Mouse (Mus musculus): Measurements from ENCODE around the gene Zer1.

Zer1 gene

GRCm38 (mm10) chr2:30128789-30129188 is 4.4 kb upstream of the Zer1 start:
- DNase-seq (ENCODE audit: low spot score in 2 of 2): no peak

DNA sequence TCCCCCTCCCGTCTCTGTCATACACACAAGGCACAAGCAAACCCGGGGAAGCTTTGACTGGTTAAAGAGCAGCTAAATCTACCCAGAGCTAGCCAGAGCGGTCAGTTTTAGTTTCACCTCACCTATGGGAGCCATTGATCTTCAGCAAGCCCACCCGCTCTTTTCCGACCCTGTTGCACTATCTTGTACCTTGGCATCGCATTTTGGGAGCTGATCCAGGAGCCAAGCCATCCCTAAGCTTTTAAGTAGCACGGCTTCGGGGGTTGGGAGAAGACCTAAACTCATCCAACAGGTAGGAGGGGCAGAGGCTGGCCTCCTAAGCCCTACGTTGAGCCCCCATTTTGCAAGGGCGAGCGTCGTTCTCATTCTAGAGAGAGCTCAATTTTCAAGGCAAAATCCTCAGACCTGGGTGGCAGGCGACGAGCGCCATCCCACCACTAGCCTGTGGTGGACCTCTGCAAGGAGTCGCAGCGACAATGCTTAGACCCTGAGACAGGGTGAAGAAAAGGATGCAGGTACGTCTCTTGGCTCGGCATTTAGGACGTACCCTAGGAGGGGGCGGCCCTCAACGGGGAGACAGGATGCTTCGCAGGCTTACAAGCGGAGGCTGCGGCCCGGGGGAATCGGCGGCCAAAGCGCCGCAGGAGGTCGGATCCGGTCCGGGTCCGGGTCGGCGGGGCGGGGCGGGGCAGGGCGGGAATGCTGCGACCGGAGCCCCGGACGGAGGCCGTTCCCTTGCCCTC is 485 bp downstream of the Zer1 start:
- DNase-seq (ENCODE audit: low spot score in 2 of 2): peak in 1 of 2 experiments; percentile 28

DNA sequence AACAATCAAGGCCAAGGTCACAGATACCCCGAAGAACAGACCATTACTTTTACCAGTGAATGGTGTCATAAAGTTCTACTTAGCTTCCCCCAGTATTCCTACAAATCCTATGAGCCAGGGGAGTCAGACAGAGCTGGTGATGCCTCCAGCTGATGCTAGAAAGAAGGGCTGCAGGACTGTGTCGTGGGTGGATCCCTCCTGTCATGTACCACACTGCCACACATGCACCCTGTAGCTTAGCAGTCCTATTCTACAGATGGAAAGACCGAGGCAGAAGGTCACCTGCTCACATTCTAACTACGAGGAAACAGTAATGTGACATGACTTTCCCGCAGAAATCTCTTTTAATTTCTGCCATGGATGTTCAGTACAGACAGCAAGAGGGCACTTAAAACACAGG is 1.6 kb downstream of the Zer1 start:
- DNase-seq (ENCODE audit: low spot score in 2 of 2): no peak

DNA sequence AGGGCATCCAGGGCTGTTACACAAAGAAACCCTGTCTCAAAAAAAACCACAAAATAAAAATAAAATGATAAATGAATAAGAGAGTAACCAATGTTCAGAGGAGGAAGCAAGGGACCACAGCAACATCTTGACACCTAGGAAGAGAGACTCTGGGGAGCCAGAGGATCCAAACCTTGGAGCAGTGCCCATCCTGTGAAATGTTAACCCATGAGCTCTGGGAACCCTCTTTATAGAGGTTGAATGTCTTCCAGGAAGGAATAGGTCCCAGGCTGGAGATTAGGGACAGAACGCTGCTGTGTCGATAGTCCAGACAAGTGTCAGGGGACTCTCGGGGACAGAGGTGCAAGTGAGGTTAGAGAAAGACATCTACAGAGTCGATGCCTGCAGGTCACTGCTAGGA is 4.1 kb downstream of the Zer1 start:
- no peak for DNase-seq (ENCODE audit: low spot score in 2 of 2)

GRCm38 (mm10) chr2:30119641-30120051 is 4.7 kb downstream of the Zer1 start:
- DNase-seq (ENCODE audit: low spot score in 2 of 2): peak in 1 of 2 experiments; percentile 72

GRCm38 (mm10) chr2:30112564-30112963 is 11.8 kb downstream of the Zer1 start:
- no peak for DNase-seq (ENCODE audit: low spot score in 2 of 2)

DNA sequence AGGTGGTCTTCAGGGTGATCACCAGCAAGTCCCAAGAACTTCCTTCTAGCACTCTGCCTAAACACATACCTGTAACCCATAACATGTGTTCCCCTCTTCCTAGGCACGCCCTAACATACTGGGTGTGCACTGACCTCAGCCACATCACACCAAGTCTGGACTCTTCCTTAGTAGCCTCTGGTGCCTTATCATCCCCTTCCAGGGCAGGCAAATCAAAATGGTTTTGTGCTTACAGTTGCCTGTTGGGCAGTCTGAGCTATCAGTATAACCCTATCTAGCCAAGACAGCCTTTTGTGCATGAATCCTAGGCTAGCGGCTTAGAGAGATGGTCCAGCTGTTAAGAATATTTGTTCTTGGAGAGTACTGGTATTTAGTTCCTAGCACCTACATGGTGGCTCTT is 12.9 kb downstream of the Zer1 start:
- DNase-seq (ENCODE audit: low spot score in 2 of 2): no peak

GRCm38 (mm10) chr2:30108260-30108659 is 16.1 kb downstream of the Zer1 start:
- no peak for DNase-seq (ENCODE audit: low spot score in 2 of 2)

GRCm38 (mm10) chr2:30107646-30108045 is 16.7 kb downstream of the Zer1 start:
- no peak for DNase-seq (ENCODE audit: low spot score in 2 of 2)

DNA sequence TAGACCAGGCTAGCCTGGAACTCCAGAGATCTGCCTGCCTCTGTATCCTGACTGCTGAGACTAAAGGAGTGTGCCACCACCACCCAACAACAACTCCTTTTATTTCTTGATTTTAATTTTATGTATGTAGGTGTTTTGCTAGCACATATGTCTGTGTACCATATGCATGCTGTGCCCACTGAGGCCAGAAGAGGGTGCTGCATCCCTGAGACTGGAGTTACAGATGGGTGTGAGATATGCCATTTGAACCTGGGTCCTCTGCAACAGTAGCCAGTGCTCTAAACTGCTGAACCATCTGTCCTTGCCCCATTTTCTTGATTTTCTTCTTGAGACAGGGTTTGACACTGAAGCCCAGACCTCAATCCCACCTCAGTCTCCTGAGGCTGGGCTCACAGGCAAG is 18.0 kb downstream of the Zer1 start:
- DNase-seq (ENCODE audit: low spot score in 2 of 2): no peak

GRCm38 (mm10) chr2:30100214-30100613 is 24.2 kb downstream of the Zer1 start:
- DNase-seq (ENCODE audit: low spot score in 2 of 2): no peak

GRCm38 (mm10) chr2:30095882-30096527 is 28.4 kb downstream of the Zer1 start:
- DNase-seq (ENCODE audit: low spot score in 2 of 2): no peak

- DNase-seq (ENCODE audit: low spot score in 2 of 2): no peak
Observed at GRCm38 (mm10) chr2:30094208-30094588, 30.2 kb downstream of the Zer1 start.

DNA sequence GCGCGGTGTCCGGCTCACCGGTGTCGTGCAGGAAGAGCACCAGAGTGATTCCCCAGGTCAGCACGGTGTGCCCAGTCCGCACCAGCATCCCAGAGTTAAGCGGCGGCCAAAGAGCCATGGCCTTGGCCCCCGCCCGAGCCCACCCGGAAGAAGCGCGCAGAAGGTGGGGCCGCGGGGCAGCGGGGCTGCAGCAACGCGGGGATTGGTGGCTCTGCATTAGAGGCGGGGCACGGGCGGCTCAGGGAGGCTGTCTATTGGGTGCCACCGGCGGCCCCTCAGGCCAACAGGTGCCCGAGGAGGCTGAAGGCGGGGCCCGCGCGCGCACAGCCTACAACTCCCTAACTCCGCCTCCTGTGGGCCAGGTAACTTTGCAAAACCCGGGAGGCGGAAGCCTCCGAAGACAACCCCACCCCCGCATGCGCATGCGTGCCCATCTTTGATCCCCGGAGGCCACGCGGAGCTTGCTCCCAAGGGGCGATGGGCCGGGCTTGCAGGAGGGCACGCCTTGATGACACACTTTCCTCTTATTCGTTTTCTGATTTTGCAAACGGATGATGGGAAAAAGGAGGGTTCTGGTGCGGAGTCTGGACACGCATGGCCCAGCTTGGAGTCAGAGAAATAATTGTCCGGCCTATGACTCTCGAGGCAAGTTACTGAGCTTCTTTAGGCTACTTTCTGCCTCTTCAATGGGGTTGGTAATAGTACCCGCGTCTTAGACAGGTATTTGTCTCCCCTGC is 30.7 kb downstream of the Zer1 start, which contains the start of gene Zdhhc12:
Gene Zdhhc12, minus strand, starts transcription at position 178 of the 737 bp plus-strand sequence.
- DNase-seq (ENCODE audit: low spot score in 2 of 2): peak; percentile 92 to 93

GRCm38 (mm10) chr2:30092280-30092918 is 32.0 kb downstream of the Zer1 start:
- no peak for DNase-seq (ENCODE audit: low spot score in 2 of 2)

GRCm38 (mm10) chr2:30091521-30091920 is 32.9 kb downstream of the Zer1 start:
- no peak for DNase-seq (ENCODE audit: low spot score in 2 of 2)

DNA sequence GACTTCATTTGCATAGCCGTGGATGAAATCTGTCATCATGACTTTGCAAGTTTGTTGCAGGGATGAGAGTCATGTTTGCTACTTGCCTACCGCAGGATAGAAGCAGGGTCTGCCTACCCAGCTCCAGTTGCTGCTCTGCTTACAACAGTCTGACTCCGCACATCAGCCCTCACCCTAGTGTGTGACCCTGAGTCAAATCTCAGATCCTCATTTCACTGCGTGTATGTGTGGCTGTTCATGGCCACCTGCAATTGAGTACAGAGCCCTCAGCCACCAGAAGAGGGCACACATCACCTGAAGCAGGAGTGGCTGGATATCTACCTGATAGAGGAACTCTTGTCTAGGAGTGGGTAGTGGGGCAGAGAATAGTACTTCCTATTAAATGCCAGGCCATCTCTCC is 37.1 kb downstream of the Zer1 start:
- DNase-seq (ENCODE audit: low spot score in 2 of 2): no peak

- DNase-seq (ENCODE audit: low spot score in 2 of 2): no peak
Observed at GRCm38 (mm10) chr2:30084632-30085031, 39.8 kb downstream of the Zer1 start.

DNA sequence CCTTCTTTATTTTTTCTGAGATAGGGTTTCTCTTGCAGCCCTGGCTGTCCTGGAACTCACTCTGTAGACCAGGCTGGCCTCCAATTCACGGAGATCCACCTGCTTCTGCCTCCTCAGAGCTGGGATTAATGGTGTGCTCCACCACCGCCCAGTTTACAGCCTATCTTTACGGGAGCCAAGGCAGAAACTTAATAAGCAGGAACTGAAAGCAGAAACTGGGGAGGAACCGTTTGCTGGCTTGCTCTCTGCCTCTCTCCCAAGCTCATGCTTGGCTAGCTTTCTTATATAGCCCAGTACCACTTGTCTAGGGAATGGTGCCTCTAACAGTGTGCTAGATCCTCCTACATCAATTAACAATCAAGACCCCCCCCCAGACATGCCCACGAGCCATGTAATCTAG is 40.3 kb downstream of the Zer1 start:
- no peak for DNase-seq (ENCODE audit: low spot score in 2 of 2)

DNA sequence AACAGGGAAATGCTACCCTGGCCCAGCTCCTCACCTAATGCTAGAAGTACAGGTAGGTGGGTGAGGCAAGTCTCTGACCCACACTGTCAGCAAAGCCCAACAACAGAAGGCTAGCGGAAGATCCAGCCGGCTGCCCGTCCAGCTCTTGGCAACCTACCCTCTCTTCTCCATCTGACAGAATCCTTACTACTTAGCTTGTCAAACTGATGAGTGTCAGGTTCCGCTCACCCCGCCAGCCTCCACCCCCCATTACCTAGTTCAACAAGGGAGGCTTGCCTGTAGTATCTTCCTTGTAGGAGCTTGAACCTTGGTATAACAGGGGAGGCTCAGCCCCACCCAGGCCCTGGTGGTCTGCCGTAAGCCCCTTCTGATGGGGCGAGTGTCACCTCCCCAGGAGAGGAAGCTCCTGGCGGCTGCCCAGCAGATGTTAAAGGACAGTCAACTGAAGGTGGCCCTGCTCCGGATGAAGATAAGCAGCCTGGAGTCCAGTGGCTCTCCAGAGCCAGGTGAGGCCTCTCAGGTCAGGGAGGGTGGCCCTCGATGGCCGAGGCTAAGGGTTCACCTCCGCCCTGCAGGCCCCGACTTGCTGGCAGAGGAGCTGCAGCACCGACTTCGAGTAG is 44.1 kb downstream of the Zer1 start:
- DNase-seq (ENCODE audit: low spot score in 2 of 2): no peak

DNA sequence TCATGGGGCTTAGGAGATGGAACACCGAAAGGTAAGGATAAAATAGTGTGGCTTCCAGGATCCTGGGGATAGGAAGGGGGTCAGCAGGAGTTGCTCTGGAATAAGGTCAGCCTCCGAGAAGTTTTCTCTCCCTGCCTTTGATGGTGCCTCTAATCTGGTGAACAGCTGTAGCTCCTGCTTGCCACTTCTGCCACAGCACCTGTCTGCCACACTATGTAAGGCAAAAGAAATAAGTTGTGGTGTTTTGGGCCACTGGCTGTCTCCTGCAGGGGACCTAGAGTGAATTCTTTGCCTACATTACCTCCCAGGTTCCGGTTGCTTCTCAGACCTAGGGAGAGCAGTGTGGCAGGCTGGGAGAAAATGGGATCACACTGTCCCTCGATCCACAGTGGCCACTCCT is 45.6 kb downstream of the Zer1 start:
- DNase-seq (ENCODE audit: low spot score in 2 of 2): no peak

- DNase-seq (ENCODE audit: low spot score in 2 of 2): no peak
Observed at GRCm38 (mm10) chr2:30078349-30078712, 46.1 kb downstream of the Zer1 start.

All from frontal cortex, postnatal 10 days (tissue).